Mouse (Mus musculus) heart, adult 2 months (tissue): ENCODE data around the gene Hhipl1.

Experiments
- CTCF ChIP-seq: fragments of 200-600 bp; IDR thresholded peaks from 2 replicates; pipeline ENCODE4 v1.8.1; 2022; ENCODE audit warnings: antibody characterized with exemption, mild to moderate bottlenecking, moderate library complexity
- EP300 ChIP-seq: fragments of 200-500 bp; IDR thresholded peaks from 2 replicates; pipeline ENCODE4 v1.6.1; 2011; ENCODE audit warnings: low read depth, low read length, control low read depth; ENCODE audit not compliant: insufficient read depth

GRCm38 (mm10) chr12:108308363-108308856 is 2.3 kb downstream of the Hhipl1 start:
- TF ChIP-seq CTCF = no peak
- no peak for TF ChIP-seq EP300
